Mouse (Mus musculus): ENCODE data around the gene Vwa3b. TPM values are rescaled to one million over a fixed set of nuclear protein-coding genes. Genes with fewer than 3 reads are reported as not detected.
"Not testable (repeated sequence)": the region's sequence is repeated elsewhere in the genome, so short reads cannot be mapped to it uniquely, and the experiment has no call there.

Gene Vwa3b
- polyA plus RNA-seq, 1 experiment = 3.9 TPM

DNA sequence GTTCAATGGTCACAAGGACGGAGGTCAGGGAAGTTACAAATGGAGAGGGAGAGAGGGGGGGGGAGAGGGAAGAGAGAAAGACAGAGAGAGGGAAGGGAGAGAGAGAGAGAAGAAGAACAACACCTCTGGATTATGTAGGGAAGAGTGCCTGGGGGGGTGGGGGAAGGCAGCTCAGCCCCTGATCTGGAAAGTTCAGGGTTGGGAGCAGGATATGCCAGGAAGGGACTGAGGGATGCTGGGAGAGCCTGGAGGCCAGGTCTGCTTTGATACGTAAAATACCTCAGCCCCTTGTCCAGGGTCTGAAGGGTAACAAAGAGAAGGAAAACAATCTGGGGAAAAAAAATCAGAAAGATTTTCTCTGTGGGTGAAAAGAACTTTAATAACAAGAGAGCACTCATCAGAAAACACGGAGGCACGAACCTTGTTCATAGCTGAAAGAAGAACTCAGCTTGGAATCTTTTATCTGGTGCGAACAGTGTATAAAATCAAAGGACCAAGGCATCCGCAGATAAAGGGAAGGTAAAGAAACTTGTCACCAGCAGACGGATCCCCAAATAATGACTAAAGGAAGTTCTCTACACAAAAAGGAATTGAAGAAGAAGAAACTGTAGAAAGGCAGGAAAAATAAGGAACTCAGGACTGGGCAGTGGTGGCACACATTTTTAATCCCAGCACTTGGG, 24.6 kb upstream of the Vwa3b start:
- TF ChIP-seq CTCF (IDR thresholded peaks at IDR 0.05; ENCODE audit: control insufficient read depth, insufficient read depth, low read length) (no peak), POLR2A (IDR thresholded peaks at IDR 0.05; ENCODE audit: borderline replicate concordance, control insufficient read depth, low read depth, low read length) (no peak)
- Histone ChIP-seq H3K4me1 (ENCODE audit: control insufficient read depth, insufficient read depth, low read length) (peaks cover 1% of the 10 kb centered on the region; the same call in 1 of the 2 replicates), H3K27ac (ENCODE audit: control insufficient read depth, insufficient read depth, low read depth, low read length, poor library complexity) (peak overlapping the region; percentile 24; the same call in 1 of the 2 replicates), H3K4me3 (replicated peaks; ENCODE audit: control insufficient read depth, low read depth, low read length) (no peak overlapping the region)
- WGBS = 69% methylated on average over 7 of the region's 7 CpGs

- WGBS = 49% methylated on average over 3 of the region's 3 CpGs
- no peak for TF ChIP-seq CTCF (IDR thresholded peaks at IDR 0.05; ENCODE audit: control insufficient read depth, insufficient read depth, low read length)
- no peak for TF ChIP-seq POLR2A (IDR thresholded peaks at IDR 0.05; ENCODE audit: borderline replicate concordance, control insufficient read depth, low read depth, low read length)
- Histone ChIP-seq H3K27ac (ENCODE audit: control insufficient read depth, insufficient read depth, low read depth, low read length, poor library complexity) (no peak overlapping the region), H3K4me3 (replicated peaks; ENCODE audit: control insufficient read depth, low read depth, low read length) (no peak overlapping the region), H3K4me1 (ENCODE audit: control insufficient read depth, insufficient read depth, low read length) (peaks cover 1% of the 10 kb centered on the region; the same call in 1 of the 2 replicates)
Observed at GRCm38 (mm10) chr1:37002316-37003008, 23.9 kb upstream of the Vwa3b start.

GRCm38 (mm10) chr1:37004533-37004932, 21.9 kb upstream of the Vwa3b start:
- Histone ChIP-seq H3K4me3 (replicated peaks; ENCODE audit: control insufficient read depth, low read depth, low read length) (no peak overlapping the region), H3K27ac (ENCODE audit: control insufficient read depth, insufficient read depth, low read depth, low read length, poor library complexity) (no peak overlapping the region), H3K4me1 (ENCODE audit: control insufficient read depth, insufficient read depth, low read length) (peaks cover 1% of the 10 kb centered on the region; the same call in 1 of the 2 replicates)
- no peak for TF ChIP-seq CTCF (IDR thresholded peaks at IDR 0.05; ENCODE audit: control insufficient read depth, insufficient read depth, low read length)
- 82% methylated on average over 8 of the region's 8 CpGs for WGBS

GRCm38 (mm10) chr1:37005036-37005435, 21.4 kb upstream of the Vwa3b start:
- Histone ChIP-seq H3K27ac (ENCODE audit: control insufficient read depth, insufficient read depth, low read depth, low read length, poor library complexity) (no peak overlapping the region), H3K4me1 (ENCODE audit: control insufficient read depth, insufficient read depth, low read length) (peaks cover 1% of the 10 kb centered on the region; the same call in 1 of the 2 replicates), H3K4me3 (replicated peaks; ENCODE audit: control insufficient read depth, low read depth, low read length) (no peak overlapping the region)
- WGBS = 70% methylated on average over 5 of the region's 5 CpGs
- no peak for TF ChIP-seq CTCF (IDR thresholded peaks at IDR 0.05; ENCODE audit: control insufficient read depth, insufficient read depth, low read length)
- no peak for TF ChIP-seq POLR2A (IDR thresholded peaks at IDR 0.05; ENCODE audit: borderline replicate concordance, control insufficient read depth, low read depth, low read length)

DNA sequence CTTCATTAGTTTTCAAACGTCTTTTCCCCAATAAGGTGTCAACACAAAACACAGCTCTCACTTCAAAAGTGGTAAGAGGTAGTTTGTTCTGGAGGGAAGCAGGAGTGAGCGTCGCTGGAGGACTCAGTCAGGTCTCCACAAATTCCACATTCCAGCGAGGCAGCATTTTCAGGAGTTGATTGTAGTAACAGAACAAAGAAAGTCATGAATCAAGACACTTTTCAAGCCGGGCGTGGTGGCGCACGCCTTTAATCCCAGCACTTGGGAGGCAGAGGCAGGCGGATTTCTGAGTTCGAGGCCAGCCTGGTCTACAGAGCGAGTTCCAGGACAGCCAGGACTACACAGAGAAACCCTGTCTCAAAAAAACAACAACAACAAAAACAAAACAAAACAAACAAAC, 19.9 kb upstream of the Vwa3b start:
- WGBS = 87% methylated on average over 11 of the region's 11 CpGs
- H3K4me1 ChIP-seq (ENCODE audit: control insufficient read depth, insufficient read depth, low read length); H3K27ac ChIP-seq (ENCODE audit: control insufficient read depth, insufficient read depth, low read depth, low read length, poor library complexity); H3K4me3 ChIP-seq (replicated peaks; ENCODE audit: control insufficient read depth, low read depth, low read length): not testable (repeated sequence)

- WGBS = 79% methylated on average over 10 of the region's 10 CpGs
- TF ChIP-seq CTCF (IDR thresholded peaks at IDR 0.05; ENCODE audit: control insufficient read depth, insufficient read depth, low read length) = no peak
- TF ChIP-seq POLR2A (IDR thresholded peaks at IDR 0.05; ENCODE audit: borderline replicate concordance, control insufficient read depth, low read depth, low read length) = no peak
- no peak overlapping the region for H3K4me3 ChIP-seq (replicated peaks; ENCODE audit: control insufficient read depth, low read depth, low read length)
- H3K27ac ChIP-seq (ENCODE audit: control insufficient read depth, insufficient read depth, low read depth, low read length, poor library complexity) = no peak overlapping the region
- no peaks in the 10 kb centered on the region for H3K4me1 ChIP-seq (ENCODE audit: control insufficient read depth, insufficient read depth, low read length)
Observed at GRCm38 (mm10) chr1:37009880-37010279, 16.5 kb upstream of the Vwa3b start.

GRCm38 (mm10) chr1:37011626-37012209, 14.7 kb upstream of the Vwa3b start:
- Histone ChIP-seq H3K27ac (ENCODE audit: control insufficient read depth, insufficient read depth, low read depth, low read length, poor library complexity) (no peak overlapping the region), H3K4me1 (ENCODE audit: control insufficient read depth, insufficient read depth, low read length) (no peaks in the 10 kb centered on the region), H3K4me3 (replicated peaks; ENCODE audit: control insufficient read depth, low read depth, low read length) (no peak overlapping the region)
- TF ChIP-seq POLR2A (IDR thresholded peaks at IDR 0.05; ENCODE audit: borderline replicate concordance, control insufficient read depth, low read depth, low read length) = no peak
- WGBS = 78% methylated on average over 3 of the region's 3 CpGs

- Histone ChIP-seq H3K4me3 (replicated peaks; ENCODE audit: control insufficient read depth, low read depth, low read length) (no peak overlapping the region), H3K4me1 (ENCODE audit: control insufficient read depth, insufficient read depth, low read length) (no peaks in the 10 kb centered on the region), H3K27ac (ENCODE audit: control insufficient read depth, insufficient read depth, low read depth, low read length, poor library complexity) (no peak overlapping the region)
- no peak for TF ChIP-seq CTCF (IDR thresholded peaks at IDR 0.05; ENCODE audit: control insufficient read depth, insufficient read depth, low read length)
- no peak for TF ChIP-seq POLR2A (IDR thresholded peaks at IDR 0.05; ENCODE audit: borderline replicate concordance, control insufficient read depth, low read depth, low read length)
- WGBS = 38% methylated on average over 2 of the region's 2 CpGs
Observed at GRCm38 (mm10) chr1:37013006-37013405, 13.4 kb upstream of the Vwa3b start.

Measured in bone marrow, adult 2 months (tissue).